Mouse (Mus musculus): ENCODE data around the gene Kif5a. TPM values are rescaled to one million over a fixed set of nuclear protein-coding genes. Genes with fewer than 3 reads are reported as not detected.

Gene Kif5a
- polyA plus RNA-seq, 1 experiment from 2014 or later = 94.7 TPM

GRCm38 (mm10) chr10:127263631-127264030 is 483 bp upstream of the Kif5a start:
- no peak for ATAC-seq (ENCODE audit: low FRiP score, low TSS enrichment)
- Histone ChIP-seq H3K27ac (replicated peaks; ENCODE audit: low read depth, low read length) (peak overlapping the region; percentile 95; the same call in 1 of the 2 replicates), H3K4me2 (ENCODE audit: low read length) (peak overlapping the region; percentile 87), H3K9ac (replicated peaks; ENCODE audit: low read length) (no peak overlapping the region; the same call in 1 of the 2 replicates), H3K27me3 (ENCODE audit: control insufficient read depth, insufficient read depth, low read length) (no peaks in the 10 kb centered on the region), H3K9me3 (ENCODE audit: control insufficient read depth, low read length) (no peaks in the 10 kb centered on the region), H3K4me3 (replicated peaks; ENCODE audit: low read depth, low read length) (peak overlapping the region; percentile 66; the same call in 1 of the 2 replicates), H3K36me3 (ENCODE audit: control insufficient read depth, insufficient read depth, low read length) (peaks cover 7% of the 10 kb centered on the region), H3K4me1 (ENCODE audit: control insufficient read depth, insufficient read depth, low read length) (peaks cover 46% of the 10 kb centered on the region)
- no peak for DNase-seq
- 38% methylated on average over 3 of the region's 3 CpGs for WGBS

- ATAC-seq (ENCODE audit: low FRiP score, low TSS enrichment) = no peak
- no peaks in the 10 kb centered on the region for H3K27me3 ChIP-seq (ENCODE audit: control insufficient read depth, insufficient read depth, low read length)
- no peaks in the 10 kb centered on the region for H3K9me3 ChIP-seq (ENCODE audit: control insufficient read depth, low read length)
- WGBS = 62% methylated on average over 15 of the region's 15 CpGs
- peaks cover 39% of the 10 kb centered on the region for H3K4me1 ChIP-seq (ENCODE audit: control insufficient read depth, insufficient read depth, low read length)
- H3K36me3 ChIP-seq (ENCODE audit: control insufficient read depth, insufficient read depth, low read length) = peaks cover 8% of the 10 kb centered on the region
- H3K4me2 ChIP-seq (ENCODE audit: low read length) = peak overlapping the region; percentile 87
- peak; percentile 58 for DNase-seq
- H3K9ac ChIP-seq (replicated peaks; ENCODE audit: low read length) = peak overlapping the region; percentile 89
- peak overlapping the region; percentile 95 for H3K27ac ChIP-seq (replicated peaks; ENCODE audit: low read depth, low read length)
- H3K4me3 ChIP-seq (replicated peaks; ENCODE audit: low read depth, low read length) = peak overlapping the region; percentile 66
These were observed 1.2 kb downstream of the Kif5a start for GRCm38 (mm10) chr10:127261706-127262547.

GRCm38 (mm10) chr10:127258489-127258888 is 4.7 kb downstream of the Kif5a start:
- no peak for DNase-seq
- H3K9me3 ChIP-seq (ENCODE audit: control insufficient read depth, low read length) = no peaks in the 10 kb centered on the region
- no peak for ATAC-seq (ENCODE audit: low FRiP score, low TSS enrichment)
- peak overlapping the region; percentile 87 for H3K4me2 ChIP-seq (ENCODE audit: low read length)
- H3K36me3 ChIP-seq (ENCODE audit: control insufficient read depth, insufficient read depth, low read length) = peaks cover 14% of the 10 kb centered on the region
- H3K9ac ChIP-seq (replicated peaks; ENCODE audit: low read length) = no peak overlapping the region
- no peak overlapping the region for H3K4me3 ChIP-seq (replicated peaks; ENCODE audit: low read depth, low read length)
- H3K4me1 ChIP-seq (ENCODE audit: control insufficient read depth, insufficient read depth, low read length) = peaks cover 41% of the 10 kb centered on the region
- WGBS = 82% methylated on average over 8 of the region's 8 CpGs
- H3K27me3 ChIP-seq (ENCODE audit: control insufficient read depth, insufficient read depth, low read length) = no peaks in the 10 kb centered on the region
- H3K27ac ChIP-seq (replicated peaks; ENCODE audit: low read depth, low read length) = no peak overlapping the region

DNA sequence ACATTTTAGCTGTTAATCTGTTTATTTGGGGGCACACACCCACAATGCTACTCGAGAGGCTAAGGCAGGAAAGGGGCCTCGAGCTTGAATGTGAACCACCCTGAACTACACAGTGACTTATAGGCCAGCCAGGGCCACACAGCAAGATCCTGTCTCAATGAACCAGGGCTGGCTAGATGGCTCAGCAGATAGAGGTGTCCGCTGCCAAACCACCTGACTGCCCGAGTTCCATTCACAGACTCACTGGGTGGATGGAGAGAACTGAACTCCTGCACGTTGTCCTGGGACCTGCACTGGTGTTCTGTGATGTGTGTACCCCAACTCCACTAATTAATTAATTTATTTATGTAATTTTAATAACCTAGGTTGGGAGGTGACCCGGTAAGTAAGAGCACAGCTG is 5.4 kb downstream of the Kif5a start:
- H3K4me1 ChIP-seq (ENCODE audit: control insufficient read depth, insufficient read depth, low read length) = peaks cover 38% of the 10 kb centered on the region
- ATAC-seq (ENCODE audit: low FRiP score, low TSS enrichment) (no peak), DNase-seq (no peak)
- WGBS = 81% methylated on average over 6 of the region's 6 CpGs
- 0 out of 2 replicates have a peak overlapping the region, but pooled peaks have one; percentile 32 for H3K27ac ChIP-seq (replicated peaks; ENCODE audit: low read depth, low read length)
- H3K9me3 ChIP-seq (ENCODE audit: control insufficient read depth, low read length) = no peaks in the 10 kb centered on the region
- no peak overlapping the region for H3K4me2 ChIP-seq (ENCODE audit: low read length)
- H3K4me3 ChIP-seq (replicated peaks; ENCODE audit: low read depth, low read length) = no peak overlapping the region
- H3K27me3 ChIP-seq (ENCODE audit: control insufficient read depth, insufficient read depth, low read length) = no peaks in the 10 kb centered on the region
- H3K9ac ChIP-seq (replicated peaks; ENCODE audit: low read length) = no peak overlapping the region
- peaks cover 14% of the 10 kb centered on the region for H3K36me3 ChIP-seq (ENCODE audit: control insufficient read depth, insufficient read depth, low read length)

- no peak overlapping the region for H3K27ac ChIP-seq (replicated peaks; ENCODE audit: low read depth, low read length)
These were observed 7.4 kb downstream of the Kif5a start for GRCm38 (mm10) chr10:127255625-127256345.

GRCm38 (mm10) chr10:127250810-127251209 is 12.3 kb downstream of the Kif5a start:
- no peak for DNase-seq
- no peaks in the 10 kb centered on the region for H3K4me1 ChIP-seq (ENCODE audit: control insufficient read depth, insufficient read depth, low read length)
- no peak overlapping the region for H3K4me2 ChIP-seq (ENCODE audit: low read length)
- H3K9me3 ChIP-seq (ENCODE audit: control insufficient read depth, low read length) = no peaks in the 10 kb centered on the region
- no peak overlapping the region for H3K9ac ChIP-seq (replicated peaks; ENCODE audit: low read length)
- peaks cover 31% of the 10 kb centered on the region for H3K36me3 ChIP-seq (ENCODE audit: control insufficient read depth, insufficient read depth, low read length)
- no peak overlapping the region for H3K27ac ChIP-seq (replicated peaks; ENCODE audit: low read depth, low read length)
- WGBS = 93% methylated on average over 5 of the region's 5 CpGs
- ATAC-seq (ENCODE audit: low FRiP score, low TSS enrichment) = no peak
- no peaks in the 10 kb centered on the region for H3K27me3 ChIP-seq (ENCODE audit: control insufficient read depth, insufficient read depth, low read length)
- no peak overlapping the region for H3K4me3 ChIP-seq (replicated peaks; ENCODE audit: low read depth, low read length)

More at GRCm38 (mm10) chr10:127255625-127256345, 7.4 kb downstream of the Kif5a start:
- Histone ChIP-seq H3K36me3 (ENCODE audit: control insufficient read depth, insufficient read depth, low read length) (peaks cover 18% of the 10 kb centered on the region), H3K27me3 (ENCODE audit: control insufficient read depth, insufficient read depth, low read length) (no peaks in the 10 kb centered on the region), H3K9me3 (ENCODE audit: control insufficient read depth, low read length) (no peaks in the 10 kb centered on the region), H3K4me2 (ENCODE audit: low read length) (peak overlapping the region; percentile 25), H3K4me1 (ENCODE audit: control insufficient read depth, insufficient read depth, low read length) (peaks cover 26% of the 10 kb centered on the region), H3K9ac (replicated peaks; ENCODE audit: low read length) (no peak overlapping the region), H3K4me3 (replicated peaks; ENCODE audit: low read depth, low read length) (no peak overlapping the region)
- DNase-seq = peak; percentile 68
- 24% methylated on average over 14 of the region's 14 CpGs for WGBS
- ATAC-seq (ENCODE audit: low FRiP score, low TSS enrichment) = peak; percentile 50; the same call in 1 of the 2 replicates

GRCm38 (mm10) chr10:127238241-127238824 is 24.8 kb downstream of the Kif5a start:
- ATAC-seq (ENCODE audit: low FRiP score, low TSS enrichment) = no peak
- H3K4me1 ChIP-seq (ENCODE audit: control insufficient read depth, insufficient read depth, low read length) = no peaks in the 10 kb centered on the region
- H3K36me3 ChIP-seq (ENCODE audit: control insufficient read depth, insufficient read depth, low read length) = peaks cover 89% of the 10 kb centered on the region
- no peak overlapping the region for H3K4me2 ChIP-seq (ENCODE audit: low read length)
- no peaks in the 10 kb centered on the region for H3K27me3 ChIP-seq (ENCODE audit: control insufficient read depth, insufficient read depth, low read length)
- no peaks in the 10 kb centered on the region for H3K9me3 ChIP-seq (ENCODE audit: control insufficient read depth, low read length)
- no peak overlapping the region for H3K27ac ChIP-seq (replicated peaks; ENCODE audit: low read depth, low read length)
- 66% methylated on average over 18 of the region's 18 CpGs for WGBS
- DNase-seq = no peak
- no peak overlapping the region for H3K9ac ChIP-seq (replicated peaks; ENCODE audit: low read length)
- H3K4me3 ChIP-seq (replicated peaks; ENCODE audit: low read depth, low read length) = no peak overlapping the region

GRCm38 (mm10) chr10:127236541-127236940 is 26.6 kb downstream of the Kif5a start:
- H3K4me2 ChIP-seq (ENCODE audit: low read length) = no peak overlapping the region
- no peaks in the 10 kb centered on the region for H3K4me1 ChIP-seq (ENCODE audit: control insufficient read depth, insufficient read depth, low read length)
- H3K9me3 ChIP-seq (ENCODE audit: control insufficient read depth, low read length) = no peaks in the 10 kb centered on the region
- no peak overlapping the region for H3K4me3 ChIP-seq (replicated peaks; ENCODE audit: low read depth, low read length)
- no peaks in the 10 kb centered on the region for H3K27me3 ChIP-seq (ENCODE audit: control insufficient read depth, insufficient read depth, low read length)
- no peak for ATAC-seq (ENCODE audit: low FRiP score, low TSS enrichment)
- no peak for DNase-seq
- peaks cover 88% of the 10 kb centered on the region for H3K36me3 ChIP-seq (ENCODE audit: control insufficient read depth, insufficient read depth, low read length)
- no peak overlapping the region for H3K27ac ChIP-seq (replicated peaks; ENCODE audit: low read depth, low read length)
- WGBS = 50% methylated on average over 9 of the region's 9 CpGs
- no peak overlapping the region for H3K9ac ChIP-seq (replicated peaks; ENCODE audit: low read length)
